Mouse (Mus musculus) mammary gland, adult 2 months (tissue): Measurements from ENCODE around the gene AI481877. TPM values are rescaled to one million over a fixed set of nuclear protein-coding genes. Genes with fewer than 3 reads are reported as not detected.

Experiments used
- polyA plus RNA-seq: library from polyadenylated mRNA; depleted of rRNA; stranded (reverse); fragments of >200 nt; gene quantifications from 2 replicates; pipeline ENCODE4 v1.2.3, GENCODE M21; 2012; ENCODE audit warnings: low replicate concordance; rRNA removed

The AI481877 gene
- not detected in 2 replicates for polyA plus RNA-seq

GRCm38 (mm10) chr4:59138507-59139033, at the start of gene AI481877:
Gene AI481877, minus strand, starts transcription at chr4:59138983.

GRCm38 (mm10) chr4:59034918-59035785, 103.6 kb downstream of the AI481877 start, which contains the start of gene Gng10:
Gene Gng10, plus strand, starts transcription at chr4:59035088.

GRCm38 (mm10) chr4:59002948-59003805, 135.6 kb downstream of the AI481877 start, which contains the start of gene Gm20503:
Gene Gm20503, plus strand, starts transcription at chr4:59003210.

GRCm38 (mm10) chr4:58994762-58995161, 144.0 kb downstream of the AI481877 start, which contains the start of gene Dnajc25:
Gene Dnajc25, plus strand, starts transcription at chr4:58995062.

Other genes starting within 250 kb of the AI481877 start
- 21.4 and 38.1 TPM in 2 replicates for gene Ecpas, start 226.2 kb downstream of the AI481877 start, polyA plus RNA-seq
- gene Zkscan16, start 195.4 kb downstream of the AI481877 start, polyA plus RNA-seq = not detected in 2 replicates
- 1.4 and 2.8 TPM in 2 replicates for gene Ptgr1, start 151.9 kb downstream of the AI481877 start, polyA plus RNA-seq
- 3.6 and 6.2 TPM in 2 replicates for gene Dnajc25, start 143.9 kb downstream of the AI481877 start, polyA plus RNA-seq
- 1.1 TPM in 1 of 2 replicates, not detected in the other for gene Gm20503, start 135.8 kb downstream of the AI481877 start, polyA plus RNA-seq
- 20.5 and 22.2 TPM in 2 replicates for gene Gng10, start 103.9 kb downstream of the AI481877 start, polyA plus RNA-seq
- gene Ugcg, start 50.3 kb upstream of the AI481877 start, polyA plus RNA-seq = 31.4 and 53.3 TPM in 2 replicates